Mouse (Mus musculus): ENCODE measurements around the gene Ctsd. TPM values are rescaled to one million over a fixed set of nuclear protein-coding genes. Genes with fewer than 3 reads are reported as not detected.
"Not testable (repeated sequence)": the region's sequence is repeated elsewhere in the genome, so short reads cannot be mapped to it uniquely, and the experiment has no call there.

The Ctsd gene
- polyA plus RNA-seq, 3 experiments from 2014 or later, result 259 to 561 (median 285) TPM

GRCm38 (mm10) chr7:142332741-142333140 is 55.1 kb downstream of the Ctsd start:
- ATAC-seq, result not testable (repeated sequence)

GRCm38 (mm10) chr7:142331281-142331680 is 56.6 kb downstream of the Ctsd start:
- no peak for ATAC-seq

GRCm38 (mm10) chr7:142330271-142330724 is 57.5 kb downstream of the Ctsd start:
- no peak for ATAC-seq

GRCm38 (mm10) chr7:142328507-142328906 is 59.3 kb downstream of the Ctsd start:
- ATAC-seq, result no peak

- ATAC-seq, result no peak
Observed at GRCm38 (mm10) chr7:142326714-142327445, 61.0 kb downstream of the Ctsd start.

Other genes starting within 250 kb of the Ctsd start
- not detected for gene Gm45337, start 243.4 kb downstream of the Ctsd start, polyA plus RNA-seq (2017; shearing (Covaris generic))
- gene Gm29735, start 230.9 kb downstream of the Ctsd start, polyA plus RNA-seq (2017; shearing (Covaris generic)), result not detected
- gene Gm4553, start 222.3 kb downstream of the Ctsd start, polyA plus RNA-seq (2017; shearing (Covaris generic)), result not detected
- gene Krtap5-2, start 212.0 kb downstream of the Ctsd start, polyA plus RNA-seq (2017; shearing (Covaris generic)), result not detected
- gene Gm10153, start 197.6 kb downstream of the Ctsd start, polyA plus RNA-seq (2017; shearing (Covaris generic)), result not detected
- not detected for gene Krtap5-3, start 186.7 kb downstream of the Ctsd start, polyA plus RNA-seq (2017; shearing (Covaris generic))
- not detected for gene Gm7579, start 176.2 kb downstream of the Ctsd start, polyA plus RNA-seq (2017; shearing (Covaris generic))
- not detected for gene Krtap5-5, start 158.1 kb downstream of the Ctsd start, polyA plus RNA-seq (2017; shearing (Covaris generic))
- not detected for gene Gm40460, start 147.0 kb downstream of the Ctsd start, polyA plus RNA-seq (2017; shearing (Covaris generic))
- not detected for gene Gm2431, start 129.7 kb downstream of the Ctsd start, polyA plus RNA-seq (2017; shearing (Covaris generic))
- gene Gm4559, start 113.7 kb downstream of the Ctsd start, polyA plus RNA-seq (2017; shearing (Covaris generic)), result not detected
- gene Krtap5-1, start 90.9 kb downstream of the Ctsd start, polyA plus RNA-seq (2017; shearing (Covaris generic)), result not detected
- gene Krtap5-4, start 84.5 kb downstream of the Ctsd start, polyA plus RNA-seq (2017; shearing (Covaris generic)), result not detected
- gene Ifitm10, start 14.3 kb downstream of the Ctsd start, polyA plus RNA-seq (2017; shearing (Covaris generic)), result 1 to 10 TPM; 1.6 to 4.5 (median 1.9) TPM
- gene Gm49369, start 5.4 kb downstream of the Ctsd start, polyA plus RNA-seq (2017; shearing (Covaris generic)), result 1 to 10 TPM in 1 of 3 experiments, under 1 TPM in 1, not detected in 1; 0.63 to 1.9 TPM
- gene Syt8, start 46.8 kb upstream of the Ctsd start, polyA plus RNA-seq (2017; shearing (Covaris generic)), result not detected
- not detected for gene Tnni2, start 53.8 kb upstream of the Ctsd start, polyA plus RNA-seq (2017; shearing (Covaris generic))
- gene Lsp1, start 72.8 kb upstream of the Ctsd start, polyA plus RNA-seq (2017; shearing (Covaris generic)), result 1,000 to 10,000 TPM; 1,183 to 1,943 (median 1,210) TPM
- 1 to 10 TPM; 2.5 to 3.8 (median 2.8) TPM for gene Tnnt3, start 110.8 kb upstream of the Ctsd start, polyA plus RNA-seq (2017; shearing (Covaris generic))
- gene Mrpl23, start 144.6 kb upstream of the Ctsd start, polyA plus RNA-seq (2017; shearing (Covaris generic)), result 10 to 100 TPM in 1 of 3 experiments, 1 to 10 TPM in 1, under 1 TPM in 1; 0.26 to 24.2 (median 3.2) TPM